Mouse (Mus musculus): Measurements from ENCODE around the gene Nlgn1. TPM values are rescaled to one million over a fixed set of nuclear protein-coding genes. Genes with fewer than 3 reads are reported as not detected.
"Not testable (repeated sequence)": the region's sequence is repeated elsewhere in the genome, so short reads cannot be mapped to it uniquely, and the experiment has no call there.

Gene Nlgn1
- total RNA-seq, 2 experiments from 2014 or later, result 124 to 125 TPM

GRCm38 (mm10) chr3:25524236-25524635 is 808.0 kb downstream of the Nlgn1 start:
- intact Hi-C loops (cut with DNase I), result not testable (repeated sequence)

GRCm38 (mm10) chr3:25463051-25463450 is 869.2 kb downstream of the Nlgn1 start:
- no peak for DNase-seq (ENCODE audit: extremely low spot score in 1 of 2, low spot score in 2 of 2)
- intact Hi-C loops (cut with DNase I), result no loop called here

More at GRCm38 (mm10) chr3:25524236-25524635, 808.0 kb downstream of the Nlgn1 start:
- not testable (repeated sequence) for DNase-seq (ENCODE audit: extremely low spot score in 1 of 2, low spot score in 2 of 2)

GRCm38 (mm10) chr3:25456250-25456860 is 875.9 kb downstream of the Nlgn1 start:
- intact Hi-C loops (cut with DNase I), result no loop called here

GRCm38 (mm10) chr3:25452314-25452713 is 879.9 kb downstream of the Nlgn1 start:
- intact Hi-C loops (cut with DNase I), result no loop called here
- DNase-seq (ENCODE audit: extremely low spot score in 1 of 2, low spot score in 2 of 2), result no peak

More at GRCm38 (mm10) chr3:25456250-25456860, 875.9 kb downstream of the Nlgn1 start:
- no peak for DNase-seq (ENCODE audit: extremely low spot score in 1 of 2, low spot score in 2 of 2)

GRCm38 (mm10) chr3:25450471-25450870 is 881.8 kb downstream of the Nlgn1 start:
- DNase-seq (ENCODE audit: extremely low spot score in 1 of 2, low spot score in 2 of 2), result no peak
- intact Hi-C loops (cut with DNase I), result no loop called here

GRCm38 (mm10) chr3:25449356-25449755 is 882.9 kb downstream of the Nlgn1 start:
- intact Hi-C loops (cut with DNase I), result no loop called here
- no peak for DNase-seq (ENCODE audit: extremely low spot score in 1 of 2, low spot score in 2 of 2)

- no peak for DNase-seq (ENCODE audit: extremely low spot score in 1 of 2, low spot score in 2 of 2)
- intact Hi-C loops (cut with DNase I), result no loop called here
Observed at GRCm38 (mm10) chr3:25447181-25447580, 885.1 kb downstream of the Nlgn1 start.

GRCm38 (mm10) chr3:25443657-25444056 is 888.6 kb downstream of the Nlgn1 start:
- no peak for DNase-seq (ENCODE audit: extremely low spot score in 1 of 2, low spot score in 2 of 2)
- intact Hi-C loops (cut with DNase I), result no loop called here

GRCm38 (mm10) chr3:25442617-25443016 is 889.6 kb downstream of the Nlgn1 start:
- intact Hi-C loops (cut with DNase I), result no loop called here

GRCm38 (mm10) chr3:25426931-25427330 is 905.3 kb downstream of the Nlgn1 start:
- DNase-seq (ENCODE audit: extremely low spot score in 1 of 2, low spot score in 2 of 2), result no peak
- intact Hi-C loops (cut with DNase I), result no loop called here

More at GRCm38 (mm10) chr3:25442617-25443016, 889.6 kb downstream of the Nlgn1 start:
- no peak for DNase-seq (ENCODE audit: extremely low spot score in 1 of 2, low spot score in 2 of 2)

GRCm38 (mm10) chr3:25412003-25412402 is 920.3 kb downstream of the Nlgn1 start:
- DNase-seq (ENCODE audit: extremely low spot score in 1 of 2, low spot score in 2 of 2), result no peak
- intact Hi-C loops (cut with DNase I), result no loop called here

All from left cerebral cortex, postnatal 10 days (tissue).